Mouse (Mus musculus): ENCODE data around the gene Galm. TPM values are rescaled to one million over a fixed set of nuclear protein-coding genes. Genes with fewer than 3 reads are reported as not detected.
A peak's percentile ranks its signal among the peaks of the same experiment; 100 is the strongest.
"Not testable (repeated sequence)": the region's sequence is repeated elsewhere in the genome, so short reads cannot be mapped to it uniquely, and the experiment has no call there.

The Galm gene
- polyA plus RNA-seq, 1 experiment from 2014 or later = 8.6 TPM

- no peak overlapping the region for H3K4me3 ChIP-seq
- no peak overlapping the region for H3K27ac ChIP-seq
- H3K4me1 ChIP-seq = peaks cover 17% of the 10 kb centered on the region
- H3K27me3 ChIP-seq (ENCODE audit: insufficient read depth, poor library complexity, severe bottlenecking) = no peaks in the 10 kb centered on the region
- H3K36me3 ChIP-seq = no peaks in the 10 kb centered on the region
- H3K9me3 ChIP-seq = no peaks in the 10 kb centered on the region
- no peak for DNase-seq (ENCODE audit: low spot score)
- WGBS = 87% methylated on average over 2 of the region's 2 CpGs
Observed at GRCm38 (mm10) chr17:80173708-80174107, 46.4 kb downstream of the Galm start.

DNA sequence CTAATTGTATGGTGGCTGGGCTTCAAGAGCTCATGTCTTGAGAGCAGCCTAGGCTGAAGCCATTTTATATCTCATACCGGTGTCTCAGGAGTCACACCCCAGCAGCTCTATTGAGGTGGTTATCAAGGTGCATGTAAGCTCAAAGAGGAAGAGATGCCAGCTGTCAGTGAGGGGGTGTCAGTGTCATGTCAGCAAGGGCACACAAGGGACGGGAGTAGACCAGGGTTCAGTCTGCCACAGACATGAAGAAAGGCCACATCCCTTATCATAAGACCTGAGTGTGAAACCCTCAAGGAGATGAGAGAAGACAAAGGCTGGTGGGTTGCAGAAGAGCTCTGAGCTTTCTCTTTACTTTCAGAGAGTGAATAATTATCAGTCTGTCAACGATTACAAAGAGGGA lies 46.9 kb downstream of the Galm start:
- Histone ChIP-seq H3K27ac (no peak overlapping the region), H3K9me3 (no peaks in the 10 kb centered on the region), H3K4me3 (no peak overlapping the region), H3K27me3 (ENCODE audit: insufficient read depth, poor library complexity, severe bottlenecking) (no peaks in the 10 kb centered on the region), H3K36me3 (no peaks in the 10 kb centered on the region), H3K4me1 (peaks cover 13% of the 10 kb centered on the region)
- 59% methylated on average over 3 of the region's 3 CpGs for WGBS
- no peak for DNase-seq (ENCODE audit: low spot score)

DNA sequence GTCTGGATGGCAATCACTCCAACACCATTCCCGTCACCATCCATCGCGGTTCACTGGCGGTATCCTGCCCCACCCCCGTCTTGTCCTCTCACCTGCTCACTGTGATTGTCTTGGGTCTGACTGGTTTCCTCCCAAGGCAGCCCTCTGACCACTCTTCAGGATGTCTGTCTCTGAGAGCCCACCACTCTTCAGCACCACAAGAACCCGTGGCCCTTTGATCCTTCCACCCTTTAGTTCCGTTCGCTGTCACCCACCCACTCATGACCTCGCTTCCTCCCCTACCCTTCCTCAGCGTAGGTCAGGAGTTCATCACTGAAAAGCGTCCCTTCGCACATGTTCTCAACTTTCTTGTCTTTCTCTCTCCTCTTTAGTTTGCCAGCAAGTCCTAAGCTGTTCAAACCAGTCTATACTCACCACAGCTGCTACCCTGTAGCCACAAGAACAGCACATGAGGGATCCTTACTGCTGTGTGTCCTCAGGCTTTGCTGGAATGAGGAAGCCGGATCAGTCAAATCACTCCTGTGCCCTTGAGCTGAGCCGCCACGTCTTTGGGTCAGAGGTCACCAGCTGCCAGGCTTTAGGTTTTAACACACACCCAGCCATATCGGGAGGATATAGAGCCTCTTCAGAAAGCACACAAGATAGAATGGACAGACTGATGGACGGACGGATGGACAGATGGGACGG lies 47.6 kb downstream of the Galm start:
- no peak overlapping the region for H3K27ac ChIP-seq
- H3K4me1 ChIP-seq = peaks cover 13% of the 10 kb centered on the region
- 71% methylated on average over 19 of the region's 19 CpGs for WGBS
- H3K4me3 ChIP-seq = no peak overlapping the region
- no peaks in the 10 kb centered on the region for H3K27me3 ChIP-seq (ENCODE audit: insufficient read depth, poor library complexity, severe bottlenecking)
- no peaks in the 10 kb centered on the region for H3K9me3 ChIP-seq
- H3K36me3 ChIP-seq = no peaks in the 10 kb centered on the region
- DNase-seq (ENCODE audit: low spot score) = no peak

- no peak for DNase-seq (ENCODE audit: low spot score)
- 81% methylated on average over 4 of the region's 4 CpGs for WGBS
- no peak overlapping the region for H3K4me3 ChIP-seq
Observed at GRCm38 (mm10) chr17:80175386-80175739, 48.1 kb downstream of the Galm start.

DNA sequence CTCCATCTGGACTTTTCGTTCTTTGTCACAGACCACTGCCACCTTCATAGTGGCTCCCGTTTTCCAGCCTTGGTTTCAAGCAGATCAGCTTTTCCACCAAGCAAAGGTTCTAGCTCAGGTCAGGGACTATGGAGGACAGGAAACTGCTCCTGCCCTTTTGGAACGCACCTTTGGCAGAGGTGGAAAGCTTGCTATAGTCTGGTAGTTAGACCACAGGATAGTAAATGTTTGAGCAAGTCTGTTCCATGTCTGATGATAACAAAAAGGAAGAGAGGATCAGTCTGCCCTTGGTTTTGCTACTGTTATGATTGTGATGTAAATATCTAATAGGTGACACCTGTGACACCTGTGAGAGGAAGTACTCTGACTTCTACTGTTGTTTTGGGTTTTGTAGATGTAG lies 48.7 kb downstream of the Galm start:
- no peaks in the 10 kb centered on the region for H3K27me3 ChIP-seq (ENCODE audit: insufficient read depth, poor library complexity, severe bottlenecking)
- no peaks in the 10 kb centered on the region for H3K36me3 ChIP-seq
- no peak overlapping the region for H3K27ac ChIP-seq
- H3K4me1 ChIP-seq = peaks cover 13% of the 10 kb centered on the region
- WGBS = 84% methylated on average over 3 of the region's 3 CpGs
- no peak for DNase-seq (ENCODE audit: low spot score)
- no peaks in the 10 kb centered on the region for H3K9me3 ChIP-seq
- H3K4me3 ChIP-seq = no peak overlapping the region

More at GRCm38 (mm10) chr17:80175386-80175739, 48.1 kb downstream of the Galm start:
- Histone ChIP-seq H3K4me1 (peaks cover 13% of the 10 kb centered on the region), H3K36me3 (no peaks in the 10 kb centered on the region), H3K27me3 (ENCODE audit: insufficient read depth, poor library complexity, severe bottlenecking) (no peaks in the 10 kb centered on the region), H3K9me3 (no peaks in the 10 kb centered on the region), H3K27ac (no peak overlapping the region)

DNA sequence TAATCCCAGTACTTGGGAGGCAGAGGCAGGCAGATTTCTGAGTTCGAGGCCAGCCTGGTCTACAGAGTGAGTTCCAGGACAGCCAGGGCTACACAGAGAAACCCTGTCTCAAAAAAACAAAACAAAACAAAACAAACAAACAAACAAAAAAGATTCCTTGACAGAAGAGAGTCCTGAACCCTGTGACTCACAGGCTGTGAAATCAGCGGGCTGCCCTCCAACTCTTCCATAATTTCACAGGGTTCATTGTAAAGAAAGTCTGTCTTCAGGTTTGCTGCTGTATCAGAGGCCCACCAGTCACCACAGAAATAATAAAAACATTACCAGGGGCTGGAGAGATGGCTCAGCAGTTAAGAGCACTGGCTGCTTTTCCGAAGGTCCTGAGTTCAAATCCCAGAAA lies 51.6 kb downstream of the Galm start:
- not testable (repeated sequence) for DNase-seq (ENCODE audit: low spot score); H3K27me3 ChIP-seq (ENCODE audit: insufficient read depth, poor library complexity, severe bottlenecking); H3K27ac ChIP-seq; H3K9me3 ChIP-seq; H3K4me3 ChIP-seq; H3K36me3 ChIP-seq
- 92% methylated on average over 3 of the region's 3 CpGs for WGBS
- H3K4me1 ChIP-seq = peaks cover 13% of the 10 kb centered on the region

- 2% methylated on average over 6 of the region's 6 CpGs for WGBS
- Histone ChIP-seq H3K9me3 (no peaks in the 10 kb centered on the region), H3K27ac (no peak overlapping the region), H3K4me3 (no peak overlapping the region), H3K4me1 (peaks cover 7% of the 10 kb centered on the region; the same call in 1 of the 2 replicates), H3K36me3 (no peaks in the 10 kb centered on the region), H3K27me3 (ENCODE audit: insufficient read depth, poor library complexity, severe bottlenecking) (no peaks in the 10 kb centered on the region)
- DNase-seq (ENCODE audit: low spot score) = peak; percentile 84
Observed at GRCm38 (mm10) chr17:80179959-80180358, 52.7 kb downstream of the Galm start.

- no peaks in the 10 kb centered on the region for H3K27me3 ChIP-seq (ENCODE audit: insufficient read depth, poor library complexity, severe bottlenecking)
- no peak overlapping the region for H3K27ac ChIP-seq
- H3K4me1 ChIP-seq = 0 out of 2 replicates have a peak, but pooled peaks cover 4% of the 10 kb centered on the region
- H3K36me3 ChIP-seq = no peaks in the 10 kb centered on the region
- H3K9me3 ChIP-seq = no peaks in the 10 kb centered on the region
- no peak overlapping the region for H3K4me3 ChIP-seq
- DNase-seq (ENCODE audit: low spot score) = no peak
Observed at GRCm38 (mm10) chr17:80180468-80180867, 53.2 kb downstream of the Galm start.

- Histone ChIP-seq H3K27ac (no peak overlapping the region), H3K9me3 (no peaks in the 10 kb centered on the region), H3K4me1 (0 out of 2 replicates have a peak, but pooled peaks cover 4% of the 10 kb centered on the region), H3K36me3 (no peaks in the 10 kb centered on the region), H3K27me3 (ENCODE audit: insufficient read depth, poor library complexity, severe bottlenecking) (no peaks in the 10 kb centered on the region), H3K4me3 (no peak overlapping the region)
- no peak for DNase-seq (ENCODE audit: low spot score)
- WGBS = 80% methylated on average over 10 of the region's 10 CpGs
Observed at GRCm38 (mm10) chr17:80183615-80184014, 56.3 kb downstream of the Galm start.

DNA sequence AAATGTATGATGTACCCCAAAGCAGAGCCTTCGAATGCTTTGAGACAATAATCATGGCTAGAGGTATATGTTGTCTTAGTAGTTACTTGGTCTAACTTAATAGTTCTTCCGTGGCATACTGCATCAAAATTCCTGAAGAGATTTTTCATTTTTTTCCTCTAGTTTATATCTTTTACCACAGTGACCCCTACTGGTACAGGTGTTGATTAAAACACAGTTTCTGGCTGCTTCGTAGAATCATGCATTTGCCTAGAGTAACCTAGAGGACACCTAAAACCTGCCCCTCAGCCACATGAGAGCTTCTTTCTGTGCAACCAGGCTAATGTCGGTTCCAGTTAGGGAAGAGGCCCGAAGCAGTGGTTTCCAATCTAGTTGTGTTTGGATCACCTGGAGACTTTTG lies 65.8 kb downstream of the Galm start:
- Histone ChIP-seq H3K27ac (no peak overlapping the region), H3K4me3 (no peak overlapping the region), H3K4me1 (no peaks in the 10 kb centered on the region), H3K9me3 (no peaks in the 10 kb centered on the region), H3K36me3 (peaks cover 35% of the 10 kb centered on the region), H3K27me3 (ENCODE audit: insufficient read depth, poor library complexity, severe bottlenecking) (no peaks in the 10 kb centered on the region)
- no peak for DNase-seq (ENCODE audit: low spot score)
- 64% methylated on average over 5 of the region's 5 CpGs for WGBS

- Histone ChIP-seq H3K4me1 (no peaks in the 10 kb centered on the region), H3K27me3 (ENCODE audit: insufficient read depth, poor library complexity, severe bottlenecking) (no peaks in the 10 kb centered on the region), H3K36me3 (peaks cover 90% of the 10 kb centered on the region), H3K4me3 (no peak overlapping the region), H3K9me3 (no peaks in the 10 kb centered on the region), H3K27ac (no peak overlapping the region)
- DNase-seq (ENCODE audit: low spot score) = no peak
- WGBS = 84% methylated on average over 3 of the region's 3 CpGs
Observed at GRCm38 (mm10) chr17:80199160-80199778, 72.0 kb downstream of the Galm start.

DNA sequence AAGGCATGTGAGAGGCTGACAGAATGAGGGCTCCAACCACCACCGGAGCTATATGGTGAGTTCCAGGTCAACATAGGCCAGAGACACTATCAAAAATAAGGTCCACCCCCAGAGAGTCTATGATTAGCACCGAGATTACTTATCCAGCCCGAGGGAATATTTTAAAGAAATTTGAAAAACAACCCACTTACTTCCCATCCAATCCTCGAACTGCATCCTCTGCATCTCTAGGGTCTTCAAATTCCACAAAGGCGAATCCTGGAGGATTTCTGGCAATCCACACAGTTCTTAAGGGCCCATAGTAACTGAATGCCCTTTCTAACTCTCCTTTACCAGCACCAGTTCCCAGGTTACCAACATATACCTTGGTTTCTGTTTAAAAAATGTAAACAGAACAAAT lies 78.4 kb downstream of the Galm start:
- Histone ChIP-seq H3K4me1 (0 out of 2 replicates have a peak, but pooled peaks cover 7% of the 10 kb centered on the region), H3K27me3 (ENCODE audit: insufficient read depth, poor library complexity, severe bottlenecking) (no peaks in the 10 kb centered on the region), H3K36me3 (peaks cover 51% of the 10 kb centered on the region), H3K4me3 (peak overlapping the region; percentile 97), H3K9me3 (no peaks in the 10 kb centered on the region), H3K27ac (peak overlapping the region; percentile 100)
- no peak for DNase-seq (ENCODE audit: low spot score)
- WGBS = 28% methylated on average over 5 of the region's 5 CpGs

DNA sequence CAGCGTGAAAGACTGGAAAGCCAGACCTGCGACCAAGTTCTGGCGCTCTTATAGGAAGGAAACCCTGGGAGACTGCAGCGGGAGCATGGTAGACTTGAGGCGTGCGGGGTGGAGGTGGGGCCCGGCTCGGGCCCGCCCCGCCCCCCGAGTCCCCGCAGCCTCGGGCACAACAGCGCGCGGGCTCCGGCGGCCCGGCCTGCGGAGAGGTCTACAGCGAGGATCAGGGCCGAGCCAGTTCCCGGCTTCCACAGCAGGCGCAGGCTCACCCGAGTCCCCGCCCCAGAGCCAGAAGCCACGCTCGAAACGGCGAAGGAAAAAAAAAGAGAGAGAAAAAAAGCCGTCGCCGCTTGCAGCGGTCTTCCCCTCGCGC lies 79.0 kb downstream of the Galm start:
- Histone ChIP-seq H3K9me3 (no peaks in the 10 kb centered on the region), H3K36me3 (peaks cover 45% of the 10 kb centered on the region), H3K4me3 (peak overlapping the region; percentile 97), H3K27me3 (ENCODE audit: insufficient read depth, poor library complexity, severe bottlenecking) (no peaks in the 10 kb centered on the region), H3K4me1 (0 out of 2 replicates have a peak, but pooled peaks cover 7% of the 10 kb centered on the region), H3K27ac (peak overlapping the region; percentile 100)
- under 1% methylated on average over 36 of the region's 36 CpGs for WGBS
- DNase-seq (ENCODE audit: low spot score) = no peak

All from heart, embryonic 10.5 days (tissue).